Mouse (Mus musculus) stomach, embryonic 15.5 days (tissue): Measurements from ENCODE around the gene Nup153. TPM values are rescaled to one million over a fixed set of nuclear protein-coding genes. Genes with fewer than 3 reads are reported as not detected.

ENCODE experiments used
- ATAC-seq: fragments of 200-750 bp; cut with Nextera tagmentation; 2 replicates; pipeline ENCODE4 v1.8.0; 2017; ENCODE audit warnings: low read depth, moderate number of reproducible peaks, moderate TSS enrichment; ENCODE audit not compliant: insufficient read depth, low FRiP score
- H3K27ac ChIP-seq: fragments of 300-500 bp; sonication (generic); 2 replicates; pipeline ENCODE4 v1.5.1; 2015; ENCODE audit warnings: mild to moderate bottlenecking, inconsistent platforms
- H3K27me3 ChIP-seq: fragments of 300-500 bp; sonication (generic); replicated peaks from 2 replicates; pipeline ENCODE4 v1.6.1; 2015; ENCODE audit warnings: inconsistent platforms
- H3K36me3 ChIP-seq: fragments of 300-500 bp; sonication (generic); 2 replicates; pipeline ENCODE4 v1.6.1; 2015; ENCODE audit warnings: inconsistent platforms
- H3K4me1 ChIP-seq: fragments of 300-500 bp; sonication (generic); 2 replicates; pipeline ENCODE4 v1.6.1; 2015; ENCODE audit warnings: inconsistent platforms
- H3K4me2 ChIP-seq: fragments of 300-500 bp; sonication (generic); 2 replicates; pipeline ENCODE4 v1.6.1; 2015; ENCODE audit warnings: mild to moderate bottlenecking, inconsistent platforms
- H3K4me3 ChIP-seq: fragments of 300-500 bp; sonication (generic); replicated peaks from 2 replicates; pipeline ENCODE4 v1.5.1; 2015; ENCODE audit warnings: inconsistent platforms
- H3K9ac ChIP-seq: fragments of 300-500 bp; sonication (generic); 2 replicates; pipeline ENCODE4 v1.6.1; 2015; ENCODE audit warnings: inconsistent platforms
- H3K9me3 ChIP-seq: fragments of 300-500 bp; sonication (generic); 2 replicates; pipeline ENCODE4 v1.6.1; 2016; ENCODE audit warnings: inconsistent platforms
- WGBS: fragments of 180-500 bp; shearing (Covaris S2); methylation state at CpG from one replicate; pipeline ENCODE4 v1.1.7; 2015; 5-methylcytosine and 5-hydroxymethylcytosine counted together
- polyA plus RNA-seq: library from polyadenylated mRNA; unstranded; fragments of >200 nt; fragmentation: Nextera tagmentation; extraction: Ambion mirVana; gene quantifications from 2 replicates; pipeline ENCODE4 v1.2.1, GENCODE M21; 2015

Nup153 gene
- polyA plus RNA-seq, 1 experiment from 2014 or later, result 18.4 TPM

DNA sequence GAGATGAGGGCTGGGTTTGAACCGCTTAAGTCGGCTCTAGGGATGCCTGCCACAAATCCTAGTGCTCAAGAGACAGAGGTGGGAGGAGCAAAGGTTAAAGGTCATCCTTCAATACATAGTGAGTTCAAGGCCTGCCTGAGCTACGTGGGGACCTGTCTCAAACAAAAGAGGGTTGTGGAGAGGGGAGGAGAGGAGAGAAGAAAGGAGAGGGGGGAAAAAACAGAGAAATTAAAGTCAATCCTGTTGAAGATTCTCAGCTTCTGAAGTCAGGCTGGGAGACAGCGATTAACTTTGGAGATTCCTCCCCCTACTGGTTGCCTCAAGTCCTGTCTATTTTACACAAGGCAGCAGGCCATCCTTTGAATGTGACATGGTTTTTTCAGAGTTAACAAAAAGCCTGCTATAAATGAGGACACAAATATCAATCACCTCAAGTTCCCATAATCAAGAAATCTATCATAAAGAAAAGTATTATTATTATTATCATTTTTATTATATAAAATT lies 64.2 kb downstream of the Nup153 start:
- Histone ChIP-seq H3K27me3 (0 out of 2 replicates have a peak, but pooled peaks cover 3% of the 10 kb centered on the region), H3K4me2 (no peak overlapping the region), H3K36me3 (no peaks in the 10 kb centered on the region), H3K27ac (no peak overlapping the region), H3K9ac (no peak overlapping the region), H3K4me3 (no peak overlapping the region), H3K4me1 (no peaks in the 10 kb centered on the region), H3K9me3 (no peaks in the 10 kb centered on the region)
- no peak for ATAC-seq
- WGBS, result 36% methylated on average over 4 of the region's 4 CpGs

DNA sequence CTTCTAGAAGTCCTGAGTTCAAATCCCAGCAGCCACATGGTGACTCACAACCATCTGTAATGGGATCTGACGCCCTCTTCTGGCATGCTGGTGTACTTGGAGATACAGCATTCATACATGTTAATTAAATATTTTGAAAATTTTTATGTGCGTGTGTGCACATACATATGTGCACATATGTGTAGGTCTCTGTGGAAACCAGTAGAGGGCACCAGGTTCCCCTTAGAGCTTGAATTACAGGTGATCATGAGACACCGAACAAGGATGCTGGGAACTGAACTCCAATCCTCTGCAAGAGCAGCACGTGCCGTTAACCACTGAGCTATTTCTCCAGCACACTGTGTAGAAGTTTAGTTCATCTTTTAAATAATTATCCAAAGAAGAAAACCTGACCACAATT lies 68.5 kb downstream of the Nup153 start:
- 87% methylated on average over 5 of the region's 5 CpGs for WGBS
- H3K4me3 ChIP-seq, result no peak overlapping the region

DNA sequence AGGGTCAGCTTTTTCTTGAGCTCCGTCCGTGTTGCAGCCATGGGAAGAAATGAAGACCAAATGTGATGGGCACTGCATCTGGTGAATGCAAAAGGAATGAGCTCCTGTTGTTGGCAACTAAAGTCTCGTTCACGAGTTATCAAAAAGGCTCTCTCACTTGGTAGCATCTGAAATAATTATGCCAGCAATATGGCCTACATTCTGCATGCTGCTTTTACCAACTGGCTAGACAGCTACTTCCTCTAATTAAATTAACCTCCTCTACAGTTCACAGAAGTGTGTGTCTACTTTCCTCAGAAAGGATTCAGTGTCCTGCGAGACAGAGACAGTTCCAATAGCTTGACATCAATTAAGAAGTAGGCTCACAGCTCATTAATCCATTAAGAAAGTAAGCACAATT lies 73.2 kb downstream of the Nup153 start:
- no peak overlapping the region for H3K9ac ChIP-seq
- 86% methylated on average over 5 of the region's 5 CpGs for WGBS
- no peak for ATAC-seq
- no peaks in the 10 kb centered on the region for H3K4me1 ChIP-seq
- H3K9me3 ChIP-seq, result no peaks in the 10 kb centered on the region
- no peak overlapping the region for H3K4me3 ChIP-seq
- no peaks in the 10 kb centered on the region for H3K36me3 ChIP-seq
- no peaks in the 10 kb centered on the region for H3K27me3 ChIP-seq
- no peak overlapping the region for H3K27ac ChIP-seq
- no peak overlapping the region for H3K4me2 ChIP-seq

More for the DNA sequence above, 68.5 kb downstream of the Nup153 start:
- H3K9me3 ChIP-seq, result no peaks in the 10 kb centered on the region
- H3K9ac ChIP-seq, result no peak overlapping the region
- no peak overlapping the region for H3K27ac ChIP-seq
- H3K36me3 ChIP-seq, result no peaks in the 10 kb centered on the region
- no peaks in the 10 kb centered on the region for H3K4me1 ChIP-seq
- no peak overlapping the region for H3K4me2 ChIP-seq
- no peak for ATAC-seq
- H3K27me3 ChIP-seq, result no peaks in the 10 kb centered on the region

DNA sequence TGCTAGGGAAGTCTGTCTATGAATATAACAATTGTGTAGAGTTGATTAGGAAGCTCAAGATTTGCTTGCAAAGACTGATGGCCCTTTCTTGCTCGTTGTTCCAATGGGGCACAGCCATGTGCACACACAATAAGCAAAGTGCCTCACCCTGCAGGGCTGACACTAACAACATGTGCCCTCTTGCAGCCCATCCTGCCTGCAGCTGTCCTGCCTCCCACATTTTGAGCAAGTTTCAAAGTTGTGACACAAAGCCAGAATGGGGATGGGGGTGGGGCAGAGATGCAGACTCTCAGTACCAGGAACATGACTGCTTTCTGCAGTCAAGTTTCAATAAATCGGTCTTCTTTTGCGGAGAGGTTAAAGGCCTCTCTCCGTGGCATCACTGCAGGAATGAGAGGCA lies 74.1 kb downstream of the Nup153 start:
- H3K4me3 ChIP-seq, result no peak overlapping the region
- no peaks in the 10 kb centered on the region for H3K27me3 ChIP-seq
- no peaks in the 10 kb centered on the region for H3K4me1 ChIP-seq
- no peaks in the 10 kb centered on the region for H3K9me3 ChIP-seq
- H3K9ac ChIP-seq, result no peak overlapping the region
- no peak for ATAC-seq
- WGBS, result 53% methylated on average over 4 of the region's 4 CpGs
- H3K27ac ChIP-seq, result no peak overlapping the region
- H3K4me2 ChIP-seq, result no peak overlapping the region
- no peaks in the 10 kb centered on the region for H3K36me3 ChIP-seq

DNA sequence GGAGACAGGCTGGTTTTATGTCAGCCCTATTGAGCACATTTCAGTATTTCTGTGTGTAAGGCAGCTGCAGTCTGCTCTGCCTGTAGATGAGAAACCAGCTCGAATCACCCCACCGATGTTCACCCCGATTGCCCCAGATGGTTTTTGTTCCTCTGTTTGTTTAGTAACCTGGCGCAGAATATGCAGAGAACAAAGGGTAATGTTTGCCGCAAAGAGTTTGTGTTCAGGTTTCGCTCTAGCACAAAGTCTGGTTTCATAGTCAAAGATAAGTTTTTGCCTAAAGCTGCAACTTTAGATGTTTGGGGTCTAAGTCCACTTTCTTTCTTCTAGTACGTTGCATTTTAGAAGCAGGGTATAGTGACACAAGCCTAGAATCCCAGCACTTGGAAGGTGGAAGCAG lies 75.1 kb downstream of the Nup153 start:
- Histone ChIP-seq H3K27me3 (no peaks in the 10 kb centered on the region), H3K9ac (no peak overlapping the region), H3K4me3 (no peak overlapping the region), H3K36me3 (no peaks in the 10 kb centered on the region), H3K4me1 (no peaks in the 10 kb centered on the region), H3K27ac (no peak overlapping the region), H3K4me2 (no peak overlapping the region), H3K9me3 (no peaks in the 10 kb centered on the region)
- no peak for ATAC-seq
- WGBS, result 73% methylated on average over 7 of the region's 7 CpGs

DNA sequence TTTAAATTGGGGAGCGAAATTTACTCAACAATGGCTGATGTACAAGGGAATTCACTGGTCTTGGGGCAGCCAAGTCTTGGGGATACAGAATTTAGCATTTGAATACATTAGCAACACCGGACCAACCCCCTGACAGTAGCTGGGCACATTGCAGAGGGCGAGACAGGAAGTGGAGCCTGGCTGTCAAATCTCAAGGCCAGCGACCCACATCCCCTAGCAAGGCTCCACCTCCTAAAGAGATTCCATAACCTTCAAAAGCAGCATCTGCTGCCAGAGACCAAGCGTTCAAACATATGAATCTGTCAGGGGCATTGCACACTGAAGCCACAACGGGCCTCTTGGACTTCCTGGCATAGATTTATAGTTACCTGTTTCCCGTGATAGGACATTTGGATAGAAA lies 75.9 kb downstream of the Nup153 start:
- H3K9me3 ChIP-seq, result no peaks in the 10 kb centered on the region
- H3K27me3 ChIP-seq, result no peaks in the 10 kb centered on the region
- H3K27ac ChIP-seq, result no peak overlapping the region
- no peaks in the 10 kb centered on the region for H3K36me3 ChIP-seq
- WGBS, result 81% methylated on average over 7 of the region's 7 CpGs
- no peak overlapping the region for H3K9ac ChIP-seq
- ATAC-seq, result no peak
- no peaks in the 10 kb centered on the region for H3K4me1 ChIP-seq
- H3K4me2 ChIP-seq, result no peak overlapping the region
- H3K4me3 ChIP-seq, result no peak overlapping the region

DNA sequence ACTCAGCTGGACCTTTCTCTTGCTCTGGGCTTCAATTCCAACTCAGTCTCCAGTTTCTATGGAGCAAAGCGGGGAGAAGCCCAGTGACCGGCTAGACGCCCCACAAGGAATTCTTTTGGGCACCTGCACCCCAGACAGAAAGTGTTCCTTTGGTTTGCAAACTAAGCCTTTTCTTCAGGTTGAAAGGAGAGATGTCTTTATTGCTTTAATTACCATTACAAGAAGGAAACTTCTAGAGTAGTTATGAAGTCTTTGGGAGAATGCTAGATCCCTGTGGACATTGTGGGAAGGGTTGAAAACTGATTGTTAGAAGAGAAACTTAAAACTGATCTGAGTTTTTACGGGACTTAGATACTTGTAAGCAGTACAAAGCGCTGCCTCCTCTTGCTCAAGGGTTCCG lies 82.3 kb downstream of the Nup153 start:
- no peaks in the 10 kb centered on the region for H3K9me3 ChIP-seq
- 76% methylated on average over 6 of the region's 6 CpGs for WGBS
- H3K9ac ChIP-seq, result no peak overlapping the region
- H3K4me3 ChIP-seq, result no peak overlapping the region
- no peaks in the 10 kb centered on the region for H3K4me1 ChIP-seq
- no peaks in the 10 kb centered on the region for H3K27me3 ChIP-seq
- no peak overlapping the region for H3K4me2 ChIP-seq
- no peaks in the 10 kb centered on the region for H3K36me3 ChIP-seq
- no peak for ATAC-seq
- H3K27ac ChIP-seq, result no peak overlapping the region

DNA sequence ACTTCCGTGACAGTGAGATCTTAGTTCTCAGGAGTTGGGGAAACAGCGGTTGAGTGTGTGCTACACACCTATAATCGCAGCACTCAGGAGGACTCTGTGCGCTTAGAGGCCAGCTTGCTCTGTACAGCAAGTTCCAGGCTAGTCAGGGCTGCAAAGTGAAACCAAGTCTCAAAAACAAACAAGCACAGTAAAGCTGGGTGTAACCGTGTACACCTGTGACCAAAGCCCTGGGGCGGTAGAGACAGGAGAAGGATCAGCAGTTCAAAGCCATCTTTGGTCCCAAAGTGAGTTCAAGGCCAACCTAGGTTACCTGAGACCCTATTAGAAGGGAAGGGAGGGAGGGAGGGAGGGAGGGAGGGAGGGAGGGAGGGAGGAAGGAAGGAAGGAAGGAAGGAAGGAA lies 83.6 kb downstream of the Nup153 start:
- ATAC-seq, result no peak
- Histone ChIP-seq H3K4me3 (no peak overlapping the region), H3K36me3 (no peaks in the 10 kb centered on the region), H3K4me1 (no peaks in the 10 kb centered on the region), H3K9me3 (no peaks in the 10 kb centered on the region), H3K27ac (no peak overlapping the region), H3K27me3 (no peaks in the 10 kb centered on the region), H3K9ac (no peak overlapping the region), H3K4me2 (no peak overlapping the region)
- WGBS, result 84% methylated on average over 6 of the region's 6 CpGs

DNA sequence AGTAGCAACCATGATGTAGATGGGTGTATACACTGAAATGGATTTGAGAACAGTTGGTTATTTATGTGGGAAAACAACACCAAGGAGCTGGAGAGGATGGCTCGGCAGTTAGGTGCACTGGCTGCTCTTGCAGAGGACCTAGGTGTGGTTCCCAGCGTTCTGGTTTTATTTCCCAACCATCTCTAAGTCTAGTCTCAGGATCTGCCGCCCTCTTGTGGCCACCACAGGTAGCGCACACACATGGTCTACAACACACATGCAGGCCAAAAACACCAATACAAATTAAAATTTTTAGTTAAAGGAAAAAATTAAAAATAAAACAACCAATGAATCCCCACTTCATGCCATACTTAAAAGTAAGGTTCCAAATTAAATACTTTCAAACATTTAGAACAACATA lies 85.4 kb downstream of the Nup153 start:
- Histone ChIP-seq H3K4me3 (no peak overlapping the region), H3K36me3 (no peaks in the 10 kb centered on the region), H3K27me3 (no peaks in the 10 kb centered on the region), H3K27ac (no peak overlapping the region), H3K4me2 (no peak overlapping the region), H3K4me1 (no peaks in the 10 kb centered on the region), H3K9ac (no peak overlapping the region), H3K9me3 (no peaks in the 10 kb centered on the region)
- no peak for ATAC-seq
- 82% methylated on average over 4 of the region's 4 CpGs for WGBS

DNA sequence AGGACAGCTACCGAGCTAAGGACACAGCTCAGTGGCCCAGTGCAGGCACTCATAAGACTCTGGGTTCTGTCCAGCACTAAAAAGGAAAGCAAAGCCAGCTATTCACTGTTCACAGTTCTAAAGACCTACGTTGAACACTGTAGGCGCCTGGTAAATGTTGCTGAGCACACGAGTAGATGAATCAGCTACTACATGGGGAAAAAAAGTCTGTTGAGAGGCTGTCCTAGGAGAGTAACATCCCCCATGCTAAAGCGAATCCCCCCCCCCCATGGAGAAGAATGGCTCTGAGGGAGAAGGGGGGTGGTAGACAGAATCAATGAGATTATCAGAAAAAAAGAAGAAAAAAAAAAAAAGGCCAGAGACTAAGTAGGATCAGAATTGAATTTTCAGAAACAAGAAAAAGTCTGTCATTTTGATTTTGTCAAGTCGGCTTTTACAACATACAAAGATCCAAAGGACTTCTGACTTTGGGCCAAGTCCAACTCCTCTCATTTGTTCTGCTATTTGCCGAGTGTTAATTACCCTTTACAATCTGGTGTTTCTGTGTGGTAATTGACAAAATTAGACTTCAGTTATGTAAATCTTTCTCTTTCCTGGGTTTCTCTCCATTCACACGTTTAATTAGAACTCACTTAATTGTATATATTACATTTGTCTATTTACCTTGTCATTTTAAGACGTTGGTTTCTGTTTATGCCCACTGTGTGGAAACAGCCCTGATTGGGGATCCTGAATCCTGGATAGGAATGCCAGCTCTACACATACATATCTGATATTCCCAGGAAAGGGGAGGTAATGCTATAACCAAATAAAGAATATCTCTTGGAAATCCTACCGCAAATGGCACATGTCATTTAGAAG lies 86.9 kb downstream of the Nup153 start:
- Histone ChIP-seq H3K4me2 (no peak overlapping the region), H3K9ac (no peak overlapping the region), H3K36me3 (no peaks in the 10 kb centered on the region), H3K27me3 (no peaks in the 10 kb centered on the region), H3K4me3 (no peak overlapping the region), H3K9me3 (no peaks in the 10 kb centered on the region), H3K4me1 (no peaks in the 10 kb centered on the region), H3K27ac (no peak overlapping the region)
- 86% methylated on average over 10 of the region's 10 CpGs for WGBS
- no peak for ATAC-seq

DNA sequence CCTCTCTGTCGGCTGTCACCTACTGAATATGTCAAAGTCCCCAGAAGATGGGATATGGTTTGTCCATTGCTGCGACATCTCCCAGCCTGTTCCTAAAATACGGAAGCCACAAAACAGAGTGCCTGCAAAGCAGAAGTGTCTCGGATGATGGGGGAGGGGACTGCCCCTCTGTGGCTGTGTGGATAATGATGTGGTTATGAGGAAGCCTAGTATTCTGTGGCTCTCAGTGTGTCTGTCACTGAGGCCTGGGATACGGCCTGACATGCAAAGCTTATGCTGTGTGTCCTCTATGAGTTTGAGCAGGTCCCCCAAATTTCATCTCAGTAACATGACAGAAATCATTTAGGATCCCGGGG lies 93.6 kb downstream of the Nup153 start:
- H3K27ac ChIP-seq, result no peak overlapping the region
- no peak overlapping the region for H3K4me3 ChIP-seq
- no peaks in the 10 kb centered on the region for H3K9me3 ChIP-seq
- no peaks in the 10 kb centered on the region for H3K27me3 ChIP-seq
- H3K4me2 ChIP-seq, result no peak overlapping the region
- no peak for ATAC-seq
- no peak overlapping the region for H3K9ac ChIP-seq
- H3K4me1 ChIP-seq, result no peaks in the 10 kb centered on the region
- H3K36me3 ChIP-seq, result no peaks in the 10 kb centered on the region
- WGBS, result 57% methylated on average over 6 of the region's 6 CpGs

DNA sequence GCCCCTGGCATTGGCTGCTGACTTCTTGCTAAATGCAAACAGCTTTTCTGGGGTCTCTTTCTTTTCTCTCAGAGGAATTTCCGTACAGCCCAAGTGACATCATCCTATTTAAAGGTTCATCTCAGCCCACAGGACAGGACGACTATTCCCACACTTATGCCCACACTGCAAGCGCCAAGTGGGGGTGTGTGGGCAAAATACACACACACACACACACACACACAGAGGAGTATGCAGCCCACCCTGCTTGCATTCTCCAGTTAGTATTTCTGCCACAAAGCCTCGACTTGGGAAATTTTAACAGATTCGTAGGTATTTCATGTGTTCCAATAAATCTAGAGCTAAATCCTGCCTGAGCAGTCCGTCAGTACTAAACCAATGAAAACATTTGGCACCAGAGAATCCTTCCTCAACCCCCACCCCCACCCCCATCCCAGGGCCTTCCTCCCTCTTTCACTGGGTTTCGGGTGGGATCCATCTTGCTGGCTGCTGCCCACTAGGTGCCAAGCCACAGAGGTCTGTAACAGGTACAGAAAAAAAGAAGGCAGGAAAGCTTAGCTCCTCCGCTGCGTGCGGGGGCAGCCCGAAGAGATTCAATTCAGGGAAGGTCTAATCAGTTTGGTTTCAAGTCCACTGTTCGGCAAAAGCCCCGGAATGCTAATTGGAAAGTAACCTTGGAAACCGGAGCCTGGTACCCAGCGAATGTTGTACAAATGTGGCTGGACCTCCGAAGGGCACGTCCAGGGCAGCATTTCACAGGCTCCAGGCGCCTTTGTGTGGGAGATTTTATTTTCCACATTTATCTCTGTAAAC lies 94.2 kb downstream of the Nup153 start:
- no peak for ATAC-seq
- Histone ChIP-seq H3K4me3 (no peak overlapping the region), H3K36me3 (no peaks in the 10 kb centered on the region), H3K9me3 (no peaks in the 10 kb centered on the region), H3K27me3 (no peaks in the 10 kb centered on the region), H3K4me2 (no peak overlapping the region), H3K4me1 (no peaks in the 10 kb centered on the region), H3K27ac (no peak overlapping the region), H3K9ac (no peak overlapping the region)
- 58% methylated on average over 18 of the region's 18 CpGs for WGBS
